Mouse (Mus musculus) cerebellum, adult 9-11 months (tissue): ENCODE measurements at regions not wholly inside any gene's neighbourhood (a gene's known extent, or its start where the extent isn't known, plus 50 kb on each side); places are given as distances from the start of the nearest gene placed in this dataset.
A peak's percentile ranks its signal among the peaks of the same experiment; 100 is the strongest.

Experiments used
- DNase-seq: peaks from one replicate; pipeline ENCODE4 v3.0.0; 2022

DNA sequence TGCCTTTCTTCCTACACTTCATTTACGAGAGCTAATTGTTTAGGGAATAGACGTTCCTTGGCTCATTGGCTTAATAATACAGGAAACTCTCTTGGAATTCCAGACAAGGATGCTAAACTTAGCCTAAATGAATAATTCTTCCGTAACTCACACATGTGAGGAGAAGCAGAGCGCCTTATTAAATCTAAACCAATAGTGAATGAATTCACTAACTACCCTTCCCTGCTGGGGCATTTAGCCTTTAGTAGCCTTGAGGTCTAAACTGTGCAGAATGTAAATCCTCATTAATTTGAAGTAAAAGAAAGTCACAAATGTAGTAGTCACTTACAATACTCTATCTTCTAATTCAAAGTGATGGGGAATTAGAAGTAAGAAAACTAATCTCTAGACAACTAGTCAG is 301.4 kb downstream of the Kctd8 start:
- DNase-seq: no peak

GRCm38 (mm10) chr5:69019386-69019785 is 322.1 kb downstream of the Kctd8 start:
- DNase-seq: peak; percentile 4

DNA sequence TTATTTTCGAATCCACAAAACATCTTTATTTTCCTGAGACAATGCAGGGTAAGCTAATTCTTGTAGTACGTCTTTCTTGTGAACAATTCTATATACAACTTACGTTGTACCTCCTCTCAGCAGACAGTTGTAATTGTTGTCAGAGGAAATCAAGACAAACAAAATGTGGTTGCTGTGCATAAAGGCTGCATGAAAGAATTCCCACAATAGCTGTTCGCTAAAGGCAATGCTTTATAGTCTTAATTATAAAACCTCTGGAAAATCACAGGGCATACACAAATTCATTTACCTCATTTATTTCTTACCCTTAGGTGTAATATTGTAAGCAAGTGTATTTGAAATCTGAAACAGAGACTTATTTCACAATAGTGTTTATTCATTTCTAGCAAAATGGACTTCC is 355.3 kb downstream of the Kctd8 start:
- no peak for DNase-seq

GRCm38 (mm10) chr5:68954696-68955095 is 386.8 kb downstream of the Kctd8 start:
- DNase-seq: no peak
